Mouse (Mus musculus) heart, adult 2 months (tissue): Measurements from ENCODE around the gene Anxa11.

ENCODE experiments used
- CTCF ChIP-seq: fragments of 200-600 bp; IDR thresholded peaks from 2 replicates; pipeline ENCODE4 v1.8.1; 2022; ENCODE audit warnings: antibody characterized with exemption, mild to moderate bottlenecking, moderate library complexity
- POLR2A ChIP-seq: fragments of 200-500 bp; IDR thresholded peaks from 2 replicates; pipeline ENCODE4 v1.6.1; 2011; ENCODE audit warnings: mild to moderate bottlenecking, low read depth, low read length, control low read depth; ENCODE audit not compliant: insufficient read depth

GRCm38 (mm10) chr14:25857168-25857621 is 15.2 kb downstream of the Anxa11 start:
- TF ChIP-seq CTCF, result no peak
- TF ChIP-seq POLR2A, result no peak
